Mouse (Mus musculus) thymus, adult 2 months (tissue): ENCODE measurements around the gene BC025920.
"Not testable (repeated sequence)": the region's sequence is repeated elsewhere in the genome, so short reads cannot be mapped to it uniquely, and the experiment has no call there.

Experiments
- CTCF ChIP-seq: fragments of 200-500 bp; IDR thresholded peaks from 2 replicates; pipeline ENCODE4 v1.5.1; 2012; ENCODE audit warnings: mild to moderate bottlenecking, control low read depth, low read length, moderate library complexity, borderline replicate concordance; ENCODE audit not compliant: control insufficient read depth, poor library complexity, insufficient read depth; ENCODE audit errors: extremely low read depth
- POLR2A ChIP-seq: fragments of 200-500 bp; IDR thresholded peaks from 2 replicates; pipeline ENCODE4 v1.6.1; 2012; ENCODE audit warnings: mild to moderate bottlenecking, low read length, control low read depth, moderate library complexity; ENCODE audit not compliant: control insufficient read depth, poor library complexity, insufficient read depth; ENCODE audit errors: extremely low read depth

GRCm38 (mm10) chr10:81640825-81641224 lies 34.8 kb downstream of the BC025920 start:
- TF ChIP-seq POLR2A, CTCF: not testable (repeated sequence)
